Mouse (Mus musculus): ENCODE data around the gene Dapl1.

Gene Dapl1

DNA sequence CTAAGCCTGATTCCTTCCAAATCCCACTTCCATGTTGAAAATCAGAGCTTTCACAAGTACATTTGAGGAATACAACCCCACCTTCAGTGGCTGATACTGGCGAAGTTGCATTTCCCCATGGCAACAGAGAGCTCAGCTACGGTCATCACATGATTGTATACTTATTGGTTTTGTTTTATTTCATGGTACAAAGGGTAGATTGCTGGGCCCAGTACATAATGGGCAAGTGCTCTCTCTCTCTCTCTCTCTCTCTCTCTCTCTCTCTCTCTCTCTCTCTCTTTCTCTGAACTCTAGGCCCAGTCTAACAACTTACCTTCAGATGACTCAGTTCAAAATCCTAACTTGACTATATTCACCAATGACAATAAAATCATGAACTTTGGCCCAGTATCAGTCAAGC lies 52.5 kb downstream of the Dapl1 start:
- DNase-seq (ENCODE audit: low spot score in 2 of 2) = no peak

- no peak for DNase-seq (ENCODE audit: low spot score in 2 of 2)
These were observed 53.6 kb downstream of the Dapl1 start for GRCm38 (mm10) chr2:59538031-59538430.

DNA sequence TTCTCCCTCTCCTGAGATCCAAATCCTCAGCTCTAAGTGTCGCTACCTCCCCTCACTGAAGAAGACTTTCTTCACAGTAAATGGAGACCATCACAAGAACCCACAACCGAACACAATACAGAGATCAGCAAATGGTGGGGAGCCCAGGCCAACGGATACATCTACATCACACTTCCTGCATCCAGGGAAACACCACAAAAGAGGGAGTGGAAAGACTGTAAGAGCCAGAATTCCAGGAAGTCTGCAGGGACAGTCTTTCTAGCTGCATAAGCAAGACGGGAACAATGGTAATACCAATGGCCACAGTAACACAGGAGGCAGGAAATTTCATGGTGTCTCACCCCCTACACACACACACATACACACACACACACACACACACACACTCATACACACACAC lies 55.3 kb downstream of the Dapl1 start:
- no peak for DNase-seq (ENCODE audit: low spot score in 2 of 2)

DNA sequence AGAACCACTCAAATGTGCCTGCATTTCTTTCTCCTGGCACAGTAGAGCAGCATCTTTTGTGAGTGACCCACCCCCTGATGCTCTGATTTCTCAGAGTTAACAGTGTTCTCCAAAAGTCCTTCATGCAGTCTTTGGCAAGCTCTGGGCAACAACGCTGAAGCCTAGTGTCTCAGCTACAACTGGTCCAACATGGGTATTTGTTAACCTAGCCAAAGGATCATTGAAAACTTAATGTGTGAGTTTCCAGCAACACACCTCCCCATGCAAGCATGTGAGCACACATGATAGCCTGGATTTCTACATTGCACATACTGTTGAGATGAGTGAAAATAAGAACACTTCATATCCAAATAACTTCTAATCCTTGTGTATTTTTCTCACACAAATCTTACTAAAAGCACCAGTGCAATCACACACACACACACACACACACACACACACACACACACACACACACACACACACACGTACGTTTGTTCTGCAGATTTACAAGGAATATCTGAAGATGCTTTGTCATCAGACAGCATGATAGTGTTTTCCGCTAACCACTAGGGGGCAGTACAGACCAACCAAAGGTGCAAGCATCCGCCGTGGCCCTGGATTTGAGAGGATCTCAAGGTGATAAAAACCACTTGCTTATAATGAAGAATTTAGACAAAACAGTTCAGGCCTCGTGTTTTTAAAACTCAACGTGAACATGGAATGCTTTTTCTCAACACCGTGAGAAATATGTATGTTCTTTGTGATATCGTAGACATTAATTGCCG lies 56.9 kb downstream of the Dapl1 start:
- DNase-seq (ENCODE audit: low spot score in 2 of 2) = peak; percentile 85 to 90

DNA sequence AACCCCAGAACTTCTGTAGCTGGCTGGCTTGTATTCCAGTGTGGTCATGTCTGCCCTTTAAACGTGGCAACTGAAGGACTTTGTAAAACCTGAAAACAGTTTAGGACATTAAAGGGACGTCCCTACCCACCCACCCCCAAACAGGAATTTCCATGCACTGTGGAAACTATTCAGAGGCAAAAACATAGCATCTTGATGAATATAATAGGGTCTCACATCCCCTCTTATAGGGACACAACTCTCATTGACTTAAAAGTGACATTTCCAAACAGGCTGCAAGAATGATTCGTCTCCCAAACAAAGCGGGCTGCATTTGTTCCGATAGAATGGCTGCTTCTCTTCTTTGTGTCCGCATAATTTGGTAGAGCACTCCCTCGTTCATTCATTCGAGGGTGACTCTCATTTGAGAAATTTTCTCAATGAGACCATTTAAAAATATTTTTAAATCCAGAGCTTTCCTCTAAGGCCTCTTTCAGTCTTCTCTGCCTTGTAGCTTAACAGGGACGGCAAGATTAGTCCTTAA lies 59.2 kb downstream of the Dapl1 start:
- DNase-seq (ENCODE audit: low spot score in 2 of 2) = no peak

DNA sequence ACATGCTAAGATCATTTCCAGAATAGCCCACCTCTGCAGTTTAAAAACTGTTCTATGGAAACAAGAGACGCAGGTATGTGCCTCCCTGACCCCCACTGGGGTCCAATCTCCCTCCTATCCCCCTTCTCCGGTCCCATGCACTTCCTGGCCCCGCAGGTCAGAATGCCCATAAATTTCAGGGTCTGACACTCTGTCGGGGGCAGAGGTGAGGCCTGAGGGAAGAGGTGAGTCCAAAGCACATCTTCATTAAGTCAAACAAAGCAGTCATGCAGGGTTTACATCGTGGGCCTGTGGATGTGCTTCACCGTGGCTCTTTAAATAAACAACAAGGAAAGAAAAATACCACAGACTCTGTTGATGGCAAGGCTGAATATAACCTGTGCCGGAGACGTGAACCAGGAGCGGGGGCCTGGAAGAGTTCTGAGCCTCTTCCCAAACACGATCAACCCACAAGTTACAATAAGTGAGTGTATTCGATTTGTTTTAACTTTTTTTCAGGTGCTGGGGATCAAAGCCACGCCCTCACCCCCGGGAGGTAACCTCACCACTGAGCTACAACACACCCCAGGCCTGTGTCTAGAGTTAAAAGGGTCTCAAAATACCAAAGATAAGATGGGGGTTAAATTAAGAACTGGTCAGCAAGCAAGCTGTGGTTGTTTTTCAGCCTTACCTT lies 59.9 kb downstream of the Dapl1 start:
- no peak for DNase-seq (ENCODE audit: low spot score in 2 of 2)

DNA sequence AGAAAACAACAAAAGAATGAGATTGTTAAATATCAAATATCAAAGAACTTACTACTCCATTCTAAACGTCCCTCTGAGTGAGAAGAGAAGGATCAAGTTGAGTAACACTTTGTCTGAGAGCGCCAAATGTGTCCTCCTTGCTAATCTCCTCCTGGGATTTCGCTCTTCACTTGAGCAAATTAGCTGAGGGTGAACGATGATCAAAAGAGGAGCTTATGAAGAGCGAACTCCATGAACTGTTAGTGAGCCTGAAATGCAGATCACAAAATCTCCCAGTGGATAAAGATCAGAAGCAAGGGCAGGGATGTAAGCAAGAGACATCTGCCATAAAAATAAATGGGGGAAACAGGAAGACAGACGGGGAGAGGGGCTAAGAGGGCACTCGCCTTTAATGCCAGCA lies 60.5 kb downstream of the Dapl1 start:
- DNase-seq (ENCODE audit: low spot score in 2 of 2) = no peak

GRCm38 (mm10) chr2:59547369-59548099 lies 63.1 kb downstream of the Dapl1 start:
- DNase-seq (ENCODE audit: low spot score in 2 of 2) = no peak

DNA sequence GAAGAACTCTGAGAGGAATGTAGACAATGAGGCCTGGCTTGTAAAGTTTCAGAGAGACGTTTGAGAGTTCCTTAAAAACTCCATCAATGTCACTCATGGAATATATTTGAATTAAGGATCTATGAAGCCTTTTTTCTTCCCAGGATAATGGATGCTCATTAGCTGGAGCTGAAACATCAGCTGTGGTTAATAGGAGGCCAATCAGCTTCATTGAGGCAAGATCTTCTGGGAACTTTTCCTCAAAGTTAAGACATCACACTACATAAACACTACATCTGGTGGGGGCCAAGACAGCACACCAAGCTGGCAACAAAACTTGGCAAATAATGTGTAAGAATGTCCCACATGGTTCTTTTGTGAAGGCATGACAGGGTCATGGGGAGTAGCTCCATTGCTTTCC lies 68.3 kb downstream of the Dapl1 start:
- no peak for DNase-seq (ENCODE audit: low spot score in 2 of 2)

- no peak for DNase-seq (ENCODE audit: low spot score in 2 of 2)
These were observed 70.0 kb downstream of the Dapl1 start for GRCm38 (mm10) chr2:59554373-59554940.

All from right cerebral cortex, postnatal 10 days (tissue).